Mouse (Mus musculus) megakaryocyte, embryonic 14.5 days (primary cell): ENCODE measurements around the gene Galnt18. TPM values are rescaled to one million over a fixed set of nuclear protein-coding genes. Genes with fewer than 3 reads are reported as not detected.

Experiments used
- H3K27me3 ChIP-seq: replicated peaks from 2 replicates; pipeline ENCODE3; 2012; ENCODE audit warnings: inconsistent platforms
- H3K36me3 ChIP-seq: replicated peaks from 2 replicates; pipeline ENCODE3; 2012; ENCODE audit warnings: low read length, inconsistent platforms, mixed read lengths
- H3K4me1 ChIP-seq: 2 replicates; pipeline ENCODE4 v1.6.1; 2012; ENCODE audit warnings: inconsistent platforms
- H3K4me3 ChIP-seq: replicated peaks from 2 replicates; pipeline ENCODE3; 2012; ENCODE audit warnings: moderate library complexity, mild to moderate bottlenecking, inconsistent platforms
- H3K9me3 ChIP-seq: 2 replicates; pipeline ENCODE4 v1.6.1; 2012; ENCODE audit warnings: inconsistent platforms
- FLI1 ChIP-seq: IDR thresholded peaks from 2 replicates; pipeline ENCODE4 v1.6.1; 2012; ENCODE audit warnings: low read length, inconsistent platforms, mixed read lengths
- GATA1 ChIP-seq: IDR thresholded peaks from 3 replicates; pipeline ENCODE4 v1.6.1; 2012; ENCODE audit warnings: mixed read lengths, low read length, inconsistent platforms, borderline replicate concordance
- polyA plus RNA-seq: library from polyadenylated mRNA; stranded (reverse); fragments of >175 nt; gene quantifications from 2 replicates; pipeline ENCODE4 v1.2.3, GENCODE M21; 2012; ENCODE audit warnings: low replicate concordance; ENCODE audit not compliant: insufficient read depth

The Galnt18 gene
- polyA plus RNA-seq, 1 experiment = not detected

DNA sequence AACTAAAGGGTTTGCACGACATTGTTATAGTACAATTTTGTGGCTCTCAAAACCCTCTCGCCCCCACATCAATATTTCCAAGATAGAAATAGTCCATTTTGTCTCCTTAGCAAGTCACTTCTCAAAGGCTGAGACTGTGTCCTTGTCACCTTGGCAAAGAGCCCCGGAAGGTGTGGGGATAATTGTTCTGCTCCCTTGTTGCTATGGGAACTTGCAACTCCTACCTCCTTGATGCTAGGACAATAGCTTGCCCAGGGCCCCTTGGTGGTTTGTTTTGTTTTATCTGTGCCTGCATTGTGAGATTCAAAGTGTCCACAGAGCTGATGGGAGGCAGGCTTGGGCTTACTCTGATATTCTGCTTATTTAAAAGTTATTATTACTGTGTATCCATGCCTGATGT lies 80.3 kb downstream of the Galnt18 start:
- H3K36me3 ChIP-seq = no peaks in the 10 kb centered on the region
- TF ChIP-seq GATA1 = no peak
- no peak for TF ChIP-seq FLI1
- no peaks in the 10 kb centered on the region for H3K27me3 ChIP-seq
- no peaks in the 10 kb centered on the region for H3K9me3 ChIP-seq
- H3K4me1 ChIP-seq = no peaks in the 10 kb centered on the region
- no peak overlapping the region for H3K4me3 ChIP-seq

DNA sequence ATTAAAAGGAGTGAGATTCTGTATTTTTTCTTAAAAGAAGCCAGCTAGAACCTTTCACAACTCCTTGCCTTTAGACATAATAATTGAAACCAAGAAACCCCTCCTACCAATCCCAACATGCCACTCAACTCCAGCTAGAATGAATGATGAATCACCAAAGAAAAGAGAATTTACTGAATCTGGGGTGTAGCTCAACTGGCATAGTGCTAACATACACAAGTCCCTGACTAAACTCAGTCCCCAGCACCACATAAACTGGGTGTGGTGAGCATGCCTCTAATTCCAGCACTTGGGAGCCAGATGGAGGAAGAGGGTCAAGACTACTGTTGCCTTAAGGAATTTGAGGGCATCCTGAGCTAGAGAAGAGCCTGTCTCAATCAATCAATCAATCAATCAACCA lies 83.6 kb downstream of the Galnt18 start:
- TF ChIP-seq FLI1 (no peak), GATA1 (no peak)
- Histone ChIP-seq H3K27me3 (no peaks in the 10 kb centered on the region), H3K36me3 (no peaks in the 10 kb centered on the region), H3K4me1 (no peaks in the 10 kb centered on the region), H3K4me3 (no peak overlapping the region), H3K9me3 (no peaks in the 10 kb centered on the region)

DNA sequence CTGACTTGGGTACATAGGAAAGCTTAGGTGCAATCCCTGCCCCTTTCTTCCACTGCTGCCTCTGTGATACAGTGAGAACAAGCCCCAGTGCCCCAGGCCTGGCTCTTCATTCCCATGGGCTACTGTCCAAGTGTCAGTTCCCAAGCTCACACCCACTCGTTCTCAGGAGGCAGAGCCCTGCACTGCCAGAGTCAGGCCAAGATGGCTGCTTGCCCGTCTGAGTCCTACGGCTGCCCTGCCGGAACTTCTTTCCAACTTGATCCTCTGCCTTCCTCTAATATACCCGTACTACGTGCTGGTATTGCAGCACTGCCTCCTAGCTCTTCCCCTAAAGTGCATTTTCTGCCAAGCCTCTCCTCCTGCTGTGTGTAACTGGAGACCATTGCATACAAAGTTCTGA lies 85.5 kb downstream of the Galnt18 start:
- Histone ChIP-seq H3K36me3 (no peaks in the 10 kb centered on the region), H3K9me3 (no peaks in the 10 kb centered on the region), H3K4me3 (no peak overlapping the region), H3K4me1 (no peaks in the 10 kb centered on the region), H3K27me3 (no peaks in the 10 kb centered on the region)
- no peak for TF ChIP-seq GATA1
- no peak for TF ChIP-seq FLI1

DNA sequence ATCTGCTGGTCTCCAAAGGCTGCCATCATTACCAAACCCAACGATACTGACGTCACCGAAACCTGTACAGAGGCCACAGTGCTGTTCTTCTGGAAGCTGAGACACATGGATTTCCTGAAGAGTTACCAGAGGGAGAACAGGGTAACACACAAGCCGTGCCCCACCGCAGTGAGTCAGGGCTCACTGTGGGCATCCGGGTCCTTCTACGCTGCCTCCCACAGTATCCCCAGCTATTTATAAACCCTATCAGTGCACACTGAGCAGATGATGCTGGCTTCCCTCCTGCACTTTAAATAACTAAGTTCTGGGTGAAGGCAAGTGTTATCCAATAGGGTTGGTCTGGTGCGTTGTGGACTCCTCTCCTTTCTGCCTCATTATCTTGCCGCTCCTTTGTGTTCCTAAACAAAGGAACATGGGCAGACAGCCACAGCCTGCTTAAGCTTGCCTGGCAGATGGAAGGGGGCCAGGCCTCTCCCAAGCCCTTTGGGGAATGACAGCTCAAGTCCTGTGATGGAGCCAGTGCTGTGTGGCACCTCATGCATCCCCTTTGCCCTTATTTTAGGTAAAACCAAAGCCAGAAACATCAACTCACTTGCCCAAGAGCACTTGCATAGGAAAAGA lies 87.0 kb downstream of the Galnt18 start:
- Histone ChIP-seq H3K4me3 (no peak overlapping the region), H3K4me1 (no peaks in the 10 kb centered on the region), H3K27me3 (no peaks in the 10 kb centered on the region), H3K9me3 (no peaks in the 10 kb centered on the region), H3K36me3 (no peaks in the 10 kb centered on the region)
- TF ChIP-seq GATA1 (no peak), FLI1 (no peak)

DNA sequence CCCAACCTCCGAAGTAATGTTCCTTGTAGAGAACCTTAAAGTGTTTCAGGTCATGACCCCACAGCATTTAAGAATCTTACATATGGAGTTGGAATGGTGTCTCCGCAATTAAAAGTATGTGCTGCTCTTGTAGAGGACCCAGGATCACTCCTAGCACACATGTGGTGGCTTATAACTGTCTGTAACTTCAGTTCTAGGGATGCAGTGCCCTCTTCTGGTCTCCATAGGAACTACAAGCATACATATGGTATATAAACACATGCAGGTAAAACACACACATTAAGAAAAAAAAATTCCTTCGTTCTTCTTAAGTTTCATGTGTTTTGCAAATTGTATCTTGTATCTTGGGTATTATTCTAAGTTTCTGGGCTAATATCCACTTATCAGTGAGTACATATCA lies 99.7 kb downstream of the Galnt18 start:
- no peaks in the 10 kb centered on the region for H3K27me3 ChIP-seq
- H3K9me3 ChIP-seq = peaks cover 11% of the 10 kb centered on the region
- no peaks in the 10 kb centered on the region for H3K4me1 ChIP-seq
- TF ChIP-seq GATA1 (no peak), FLI1 (no peak)
- no peaks in the 10 kb centered on the region for H3K36me3 ChIP-seq
- no peak overlapping the region for H3K4me3 ChIP-seq

GRCm38 (mm10) chr7:111676483-111676882 lies 103.3 kb downstream of the Galnt18 start:
- no peaks in the 10 kb centered on the region for H3K27me3 ChIP-seq
- H3K9me3 ChIP-seq = peaks cover 11% of the 10 kb centered on the region
- no peaks in the 10 kb centered on the region for H3K36me3 ChIP-seq
- TF ChIP-seq FLI1 = no peak
- TF ChIP-seq GATA1 = no peak
- no peaks in the 10 kb centered on the region for H3K4me1 ChIP-seq
- H3K4me3 ChIP-seq = no peak overlapping the region

- TF ChIP-seq FLI1 (no peak), GATA1 (no peak)
- Histone ChIP-seq H3K36me3 (no peaks in the 10 kb centered on the region), H3K9me3 (no peaks in the 10 kb centered on the region), H3K27me3 (no peaks in the 10 kb centered on the region), H3K4me1 (no peaks in the 10 kb centered on the region), H3K4me3 (no peak overlapping the region)
Measured at GRCm38 (mm10) chr7:111672467-111672866, 107.3 kb downstream of the Galnt18 start.

DNA sequence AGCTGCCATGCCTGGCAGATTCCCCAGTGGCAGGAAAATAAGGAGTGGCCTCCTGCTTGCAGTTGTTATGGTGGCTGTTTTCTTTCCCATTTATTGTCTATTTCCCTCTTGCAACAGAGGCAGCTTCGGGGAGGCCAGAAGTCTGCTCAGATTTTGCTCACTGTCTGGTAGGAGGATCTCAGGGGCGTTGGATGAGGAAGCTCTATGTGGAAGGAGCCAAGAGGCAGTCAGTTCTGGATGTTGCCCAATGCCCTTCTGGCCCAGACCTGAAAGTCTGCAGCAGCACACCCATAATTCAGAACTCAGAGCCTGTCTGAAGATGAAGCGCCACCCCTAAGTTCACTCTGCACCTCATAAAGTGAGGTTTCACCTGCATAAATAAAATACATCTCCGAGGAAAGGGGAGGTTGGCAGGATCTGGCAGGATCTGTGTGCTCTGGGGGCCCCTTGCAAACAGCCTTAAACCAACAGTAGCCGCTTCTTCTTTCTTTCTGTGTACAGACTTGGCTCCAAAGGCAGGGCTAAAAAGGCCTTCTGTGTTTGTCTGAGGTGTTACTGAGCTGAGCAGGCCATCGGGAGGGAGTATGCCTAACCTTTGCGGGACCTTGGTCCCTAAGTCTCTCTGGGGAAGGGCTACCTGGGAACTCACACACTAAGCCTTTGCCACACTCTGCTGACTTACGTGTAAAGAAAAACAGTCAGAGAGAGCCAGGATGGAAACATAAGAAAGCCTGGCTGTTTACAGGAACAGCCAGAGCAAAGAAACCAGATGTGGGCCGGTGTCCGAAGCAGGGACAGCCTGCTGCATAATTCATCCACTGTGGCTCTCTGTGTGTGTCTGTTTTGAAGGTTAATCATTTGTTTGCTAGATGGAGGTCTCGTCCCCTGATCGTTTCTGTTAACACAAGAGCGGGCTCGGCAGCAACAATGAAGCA lies 116.4 kb downstream of the Galnt18 start:
- Histone ChIP-seq H3K4me3 (no peak overlapping the region), H3K36me3 (no peaks in the 10 kb centered on the region), H3K27me3 (no peaks in the 10 kb centered on the region), H3K9me3 (no peaks in the 10 kb centered on the region), H3K4me1 (no peaks in the 10 kb centered on the region)
- TF ChIP-seq FLI1 = no peak
- no peak for TF ChIP-seq GATA1

DNA sequence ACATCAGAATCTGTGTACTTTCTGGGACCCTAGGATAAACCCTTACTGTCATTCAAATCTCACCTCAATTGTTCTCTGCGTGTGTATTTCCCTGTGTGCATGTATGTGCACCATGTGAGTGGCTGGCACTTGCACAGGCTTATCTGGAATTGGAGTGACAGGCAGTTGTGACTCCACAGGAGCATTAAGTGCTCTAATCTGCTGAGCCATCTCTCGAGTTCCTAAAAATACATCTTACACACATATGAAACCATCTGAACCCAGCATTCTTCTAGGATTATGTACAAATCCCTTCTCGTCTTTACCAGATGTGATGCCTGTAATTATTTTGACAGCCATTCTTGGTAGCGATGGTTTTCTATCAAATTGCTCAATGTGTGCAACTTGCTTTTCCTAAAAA lies 121.2 kb downstream of the Galnt18 start:
- Histone ChIP-seq H3K27me3 (no peaks in the 10 kb centered on the region), H3K9me3 (no peaks in the 10 kb centered on the region), H3K4me3 (no peak overlapping the region), H3K36me3 (no peaks in the 10 kb centered on the region), H3K4me1 (no peaks in the 10 kb centered on the region)
- TF ChIP-seq FLI1 (no peak), GATA1 (no peak)

GRCm38 (mm10) chr7:111655002-111655401 lies 124.8 kb downstream of the Galnt18 start:
- Histone ChIP-seq H3K4me1 (no peaks in the 10 kb centered on the region), H3K9me3 (no peaks in the 10 kb centered on the region), H3K4me3 (no peak overlapping the region), H3K27me3 (no peaks in the 10 kb centered on the region), H3K36me3 (no peaks in the 10 kb centered on the region)
- TF ChIP-seq FLI1 (no peak), GATA1 (no peak)
